Mouse (Mus musculus) layer of hippocampus, adult 2 months (tissue): Measurements from ENCODE around the gene Adcy1. TPM values are rescaled to one million over a fixed set of nuclear protein-coding genes. Genes with fewer than 3 reads are reported as not detected.

Experiments
- DNase-seq, 2 experiments: peaks; one replicate each; pipeline ENCODE4 v3.0.0; 2022; ENCODE audit warnings: low spot score in 2 of 2
- H3K27ac ChIP-seq: fragments of 200-600 bp; 2 replicates; pipeline ENCODE4 v1.8.1; 2022
- H3K4me3 ChIP-seq: fragments of 200-600 bp; 2 replicates; pipeline ENCODE4 v1.8.1; 2022; ENCODE audit warnings: mild to moderate bottlenecking
- CTCF ChIP-seq: fragments of 200-600 bp; conservative IDR thresholded peaks from 2 replicates; pipeline ENCODE4 v1.8.1; 2022; ENCODE audit warnings: antibody characterized with exemption, mild to moderate bottlenecking, moderate library complexity
- total RNA-seq, 2 experiments: library from RNA; stranded (reverse); gene quantifications; 2 replicates each; pipeline ENCODE4 v1.2.3; 2021

The Adcy1 gene
- total RNA-seq, 2 experiments from 2014 or later: 376 to 403 TPM

- no peak for DNase-seq
- H3K27ac ChIP-seq: no peak overlapping the region
- no peak overlapping the region for H3K4me3 ChIP-seq
- TF ChIP-seq CTCF: no peak
These were observed 18.6 kb downstream of the Adcy1 start for GRCm38 (mm10) chr11:7081893-7082292.

GRCm38 (mm10) chr11:7083911-7084310 is 20.6 kb downstream of the Adcy1 start:
- H3K4me3 ChIP-seq: no peak overlapping the region
- DNase-seq: no peak
- TF ChIP-seq CTCF: no peak

GRCm38 (mm10) chr11:7085184-7085583 is 21.9 kb downstream of the Adcy1 start:
- Histone ChIP-seq H3K4me3 (no peak overlapping the region), H3K27ac (no peak overlapping the region)
- DNase-seq: no peak
- TF ChIP-seq CTCF: no peak

More at GRCm38 (mm10) chr11:7083911-7084310, 20.6 kb downstream of the Adcy1 start:
- no peak overlapping the region for H3K27ac ChIP-seq

- TF ChIP-seq CTCF: no peak
- Histone ChIP-seq H3K27ac (no peak overlapping the region), H3K4me3 (no peak overlapping the region)
- DNase-seq: no peak
These were observed 27.8 kb downstream of the Adcy1 start for GRCm38 (mm10) chr11:7091120-7091519.

- no peak for TF ChIP-seq CTCF
- Histone ChIP-seq H3K4me3 (no peak overlapping the region), H3K27ac (no peak overlapping the region)
- no peak for DNase-seq
These were observed 31.6 kb downstream of the Adcy1 start for GRCm38 (mm10) chr11:7094844-7095243.

GRCm38 (mm10) chr11:7101674-7102073 is 38.4 kb downstream of the Adcy1 start:
- H3K4me3 ChIP-seq: no peak overlapping the region
- H3K27ac ChIP-seq: no peak overlapping the region
- TF ChIP-seq CTCF: no peak
- DNase-seq: no peak

- no peak for TF ChIP-seq CTCF
- Histone ChIP-seq H3K4me3 (no peak overlapping the region), H3K27ac (no peak overlapping the region)
- DNase-seq: no peak
These were observed 39.2 kb downstream of the Adcy1 start for GRCm38 (mm10) chr11:7102256-7103194.

- Histone ChIP-seq H3K4me3 (no peak overlapping the region), H3K27ac (no peak overlapping the region)
- no peak for DNase-seq
- TF ChIP-seq CTCF: no peak
These were observed 42.0 kb downstream of the Adcy1 start for GRCm38 (mm10) chr11:7105337-7105736.

- Histone ChIP-seq H3K4me3 (no peak overlapping the region), H3K27ac (no peak overlapping the region)
- TF ChIP-seq CTCF: no peak
- DNase-seq: no peak
These were observed 45.8 kb downstream of the Adcy1 start for GRCm38 (mm10) chr11:7109131-7109530.

- Histone ChIP-seq H3K4me3 (no peak overlapping the region), H3K27ac (no peak overlapping the region; the same call in 1 of the 2 replicates)
- DNase-seq: no peak
- no peak for TF ChIP-seq CTCF
These were observed 49.8 kb downstream of the Adcy1 start for GRCm38 (mm10) chr11:7113046-7113445.

- DNase-seq: no peak
- Histone ChIP-seq H3K4me3 (no peak overlapping the region), H3K27ac (no peak overlapping the region; the same call in 1 of the 2 replicates)
These were observed 50.4 kb downstream of the Adcy1 start for GRCm38 (mm10) chr11:7113687-7114086.

GRCm38 (mm10) chr11:7114312-7114711 is 51.0 kb downstream of the Adcy1 start:
- no peak for DNase-seq
- Histone ChIP-seq H3K4me3 (no peak overlapping the region), H3K27ac (no peak overlapping the region)
- TF ChIP-seq CTCF: no peak

More at GRCm38 (mm10) chr11:7113687-7114086, 50.4 kb downstream of the Adcy1 start:
- no peak for TF ChIP-seq CTCF

- DNase-seq: no peak
- no peak overlapping the region for H3K27ac ChIP-seq
- H3K4me3 ChIP-seq: no peak overlapping the region
- no peak for TF ChIP-seq CTCF
These were observed 53.4 kb downstream of the Adcy1 start for GRCm38 (mm10) chr11:7116647-7117046.
